Mouse (Mus musculus): Measurements from ENCODE around the gene Ccr10.

DNA sequence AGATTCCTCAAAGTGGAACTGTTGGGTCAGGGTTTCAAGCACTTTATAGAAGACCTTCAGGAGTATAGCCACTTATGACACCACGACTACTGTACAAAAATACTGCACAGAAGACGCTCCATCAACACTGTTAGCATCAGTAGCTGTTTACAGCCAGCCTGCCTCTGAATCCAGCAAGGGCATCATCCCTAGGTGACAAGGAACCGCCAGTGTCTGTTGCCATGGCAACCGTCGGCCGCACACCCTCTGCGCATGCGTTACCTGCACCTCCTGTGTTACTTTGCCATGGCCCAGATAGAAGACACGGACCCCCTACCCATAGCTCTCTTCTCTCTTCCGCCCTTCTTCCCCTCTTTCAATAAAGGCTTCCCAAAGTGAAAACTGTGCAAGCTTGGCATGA is 28.9 kb downstream of the Ccr10 start:
- TF ChIP-seq CTCF (IDR thresholded peaks at IDR 0.05; ENCODE audit: low read depth) (no peak), EP300 (IDR thresholded peaks at IDR 0.05; ENCODE audit: low read depth) (no peak)

Measured in liver, postnatal 0 days (tissue).